Mouse (Mus musculus) kidney, postnatal 4 days (tissue): Measurements from ENCODE around the gene Rfx7.

ENCODE experiments used
- DNase-seq, 2 experiments: peaks; one replicate each; pipeline ENCODE4 v3.0.0; 2021; ENCODE audit warnings: mixed read lengths in 2 of 2

The Rfx7 gene

DNA sequence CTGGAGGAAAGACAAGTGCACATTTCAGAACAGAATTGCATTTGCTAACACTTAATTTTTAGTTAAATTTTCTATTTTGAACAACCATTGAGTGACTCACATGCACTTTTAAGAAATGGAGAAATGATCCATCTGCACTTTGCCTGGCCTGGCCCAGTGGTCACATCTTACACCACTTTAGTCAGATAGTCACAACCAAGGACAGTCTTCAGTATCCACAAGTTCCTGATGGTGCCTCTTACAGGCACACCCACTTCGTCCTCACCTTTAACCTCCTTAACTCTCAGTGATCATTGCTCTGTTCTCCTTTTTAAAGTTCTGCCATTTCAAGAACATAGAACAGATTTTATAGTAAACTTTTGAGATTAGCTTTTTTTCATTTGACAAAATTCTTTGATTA, 26.7 kb downstream of the Rfx7 start:
- DNase-seq: no peak

DNA sequence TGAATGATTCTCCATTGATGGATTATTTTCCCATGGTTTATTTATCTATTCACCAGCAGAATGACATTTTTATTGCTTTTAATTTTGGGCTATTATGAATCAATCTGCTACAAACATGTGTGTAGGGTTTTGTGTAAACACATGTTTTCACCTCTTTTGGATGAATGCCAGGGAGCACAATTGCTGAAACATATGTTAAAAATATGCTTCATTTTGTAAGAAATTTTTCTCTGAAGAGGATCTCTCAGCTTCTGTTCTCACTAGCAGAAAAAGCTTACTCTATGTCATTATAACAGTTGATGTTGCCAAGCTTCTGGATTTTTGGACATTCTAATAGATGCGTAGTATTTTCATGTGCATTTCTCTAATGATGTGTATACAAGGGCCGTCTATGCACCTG, 28.3 kb downstream of the Rfx7 start:
- DNase-seq: no peak

DNA sequence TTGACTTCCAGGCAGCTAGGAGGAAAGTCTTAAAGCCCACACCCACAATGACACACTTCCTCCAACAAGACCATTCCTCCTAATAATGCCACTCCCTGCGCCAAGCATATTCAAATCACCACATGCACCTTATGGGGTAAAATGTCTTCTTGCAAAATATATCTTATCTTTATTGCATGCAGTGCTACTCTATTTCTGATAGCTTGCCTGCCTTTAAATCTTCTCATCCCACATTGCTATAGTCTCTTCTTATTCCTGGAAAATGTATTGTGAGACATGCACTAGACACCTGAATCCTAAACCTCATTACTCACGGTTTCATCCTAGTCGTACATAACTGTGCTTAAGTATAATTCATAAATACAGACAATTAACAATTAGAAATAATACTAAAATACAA, 31.2 kb downstream of the Rfx7 start:
- DNase-seq: no peak

DNA sequence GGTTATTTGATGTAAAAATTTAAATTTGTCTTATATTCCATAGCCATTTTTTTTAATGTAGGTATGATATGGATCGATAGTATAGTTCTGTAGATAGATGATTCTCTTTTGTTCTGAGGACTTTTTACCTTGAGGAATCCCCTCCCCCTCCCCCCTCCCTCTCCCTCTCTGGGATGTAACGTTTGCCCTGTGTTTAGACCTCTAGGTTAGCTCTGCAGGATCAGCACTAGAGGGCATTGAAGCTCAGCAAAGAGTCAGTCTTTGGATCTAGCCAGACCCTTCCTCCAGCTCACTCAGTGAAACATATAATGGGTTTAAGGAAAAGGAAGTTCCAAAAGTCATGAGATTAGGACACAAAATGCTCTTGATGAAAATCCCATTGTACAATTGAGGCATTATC, 35.1 kb downstream of the Rfx7 start:
- no peak for DNase-seq

DNA sequence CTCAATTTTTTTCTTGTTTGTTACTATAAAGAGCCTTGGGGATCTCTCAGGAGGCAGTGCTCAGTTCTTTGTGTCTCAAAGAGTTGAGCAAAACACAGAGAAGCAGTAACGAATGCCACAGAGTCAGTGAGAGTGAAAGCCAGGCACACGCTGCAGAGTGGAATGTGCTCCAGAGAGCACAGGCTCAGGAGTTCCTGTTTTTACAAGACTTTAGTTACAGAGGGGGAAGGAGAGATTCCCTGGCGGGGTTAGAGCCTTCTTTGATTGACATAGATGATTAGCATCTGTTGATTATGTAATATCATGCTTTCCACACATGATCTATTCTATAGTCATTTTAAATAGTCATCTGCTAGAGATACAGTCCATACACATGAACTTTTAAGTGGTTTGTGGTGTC, 48.2 kb downstream of the Rfx7 start:
- peak; percentile 3 for DNase-seq

DNA sequence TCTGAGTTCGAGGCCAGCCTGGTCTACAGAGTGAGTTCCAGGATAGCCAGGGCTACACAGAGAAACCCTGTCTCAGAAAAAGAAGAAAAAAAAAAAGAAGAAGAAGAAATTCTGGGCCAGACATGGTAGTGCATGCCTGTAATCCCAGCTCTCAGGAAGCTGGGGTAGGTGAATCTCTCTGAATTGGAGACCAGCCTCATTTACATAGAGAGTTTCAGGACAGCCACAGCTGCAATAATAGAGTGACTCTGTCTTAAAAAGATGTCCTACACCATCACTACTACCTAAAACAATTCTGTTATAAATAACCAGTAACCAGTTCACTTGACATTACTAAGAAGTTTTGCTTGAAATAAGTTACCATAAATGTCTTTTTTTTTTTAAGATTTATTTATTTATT, 58.8 kb downstream of the Rfx7 start:
- DNase-seq: no peak

DNA sequence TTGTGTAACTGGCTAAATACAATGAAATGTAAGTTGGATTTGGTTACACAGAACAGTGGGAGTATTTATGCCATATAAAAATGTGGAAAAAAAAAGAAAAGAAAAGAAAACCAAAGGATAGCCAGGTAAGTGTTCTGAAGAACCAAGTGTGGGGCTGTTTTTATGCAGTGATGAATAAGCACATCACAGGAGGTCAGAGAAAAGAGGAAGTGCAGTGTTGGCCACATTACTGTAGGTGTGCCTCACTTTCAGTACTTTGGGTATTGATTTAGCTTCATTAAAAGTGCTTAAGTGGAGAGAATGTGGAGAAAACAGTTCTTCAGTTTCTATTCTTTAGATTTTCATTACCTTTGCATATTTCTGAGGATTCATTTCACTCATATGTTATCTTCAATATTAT, 60.0 kb downstream of the Rfx7 start:
- DNase-seq: no peak

DNA sequence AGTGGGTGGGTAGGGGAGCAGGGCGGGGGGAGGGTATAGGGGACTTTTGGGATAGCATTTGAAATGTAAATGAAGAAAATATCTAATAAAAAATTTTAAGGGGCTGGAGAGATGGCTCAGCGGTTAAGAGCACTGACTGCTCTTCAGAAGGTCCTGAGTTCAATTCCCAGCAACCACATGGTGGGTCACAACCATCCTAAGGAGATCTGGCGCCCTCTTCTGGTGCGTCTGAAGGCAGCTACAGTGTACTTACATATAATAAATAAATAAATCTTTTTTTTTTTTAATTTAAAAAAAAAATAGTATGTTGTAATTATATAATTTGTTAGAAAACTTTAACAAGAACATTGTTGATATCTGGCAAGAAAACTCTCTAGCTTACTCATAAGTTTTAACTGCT, 62.6 kb downstream of the Rfx7 start:
- peak; percentile 41 to 45 for DNase-seq

DNA sequence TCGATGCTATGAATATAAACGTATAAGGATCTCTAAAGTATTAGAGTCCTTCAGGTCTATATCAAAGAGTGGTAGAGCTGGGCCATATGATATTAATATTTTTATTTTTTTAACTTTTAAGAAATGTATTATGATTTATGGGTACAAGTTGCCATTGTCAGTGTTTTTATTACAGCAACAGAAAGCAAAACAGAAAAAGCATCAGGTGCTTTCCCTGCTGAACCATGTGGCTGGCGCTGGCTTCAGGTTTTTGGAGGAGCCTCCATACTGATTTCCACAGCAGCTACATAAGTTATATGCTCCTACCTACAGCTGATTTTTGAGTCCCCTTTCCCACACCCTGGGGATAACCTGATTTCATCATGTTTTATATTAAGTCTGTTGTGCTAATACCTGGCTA, 68.1 kb downstream of the Rfx7 start:
- DNase-seq: no peak

DNA sequence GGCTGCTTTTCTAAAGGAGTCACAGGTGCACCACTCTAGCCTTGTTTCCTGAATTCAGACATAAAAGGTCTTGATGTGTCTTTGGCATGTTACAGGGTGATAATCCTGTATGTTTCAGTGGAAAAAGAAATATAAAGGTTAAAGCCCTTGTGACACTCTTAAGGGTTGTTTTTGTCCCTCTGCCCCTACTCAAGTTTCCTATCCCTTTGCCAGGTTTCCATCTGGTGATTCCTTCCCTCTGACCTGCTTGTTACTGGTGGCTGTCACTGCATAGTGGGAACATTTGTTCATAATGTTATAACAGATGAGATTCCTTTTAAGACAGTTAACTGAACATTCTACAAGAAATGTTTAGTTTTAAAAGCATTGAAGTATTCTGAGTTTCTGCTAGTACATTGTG, 77.7 kb downstream of the Rfx7 start:
- no peak for DNase-seq

DNA sequence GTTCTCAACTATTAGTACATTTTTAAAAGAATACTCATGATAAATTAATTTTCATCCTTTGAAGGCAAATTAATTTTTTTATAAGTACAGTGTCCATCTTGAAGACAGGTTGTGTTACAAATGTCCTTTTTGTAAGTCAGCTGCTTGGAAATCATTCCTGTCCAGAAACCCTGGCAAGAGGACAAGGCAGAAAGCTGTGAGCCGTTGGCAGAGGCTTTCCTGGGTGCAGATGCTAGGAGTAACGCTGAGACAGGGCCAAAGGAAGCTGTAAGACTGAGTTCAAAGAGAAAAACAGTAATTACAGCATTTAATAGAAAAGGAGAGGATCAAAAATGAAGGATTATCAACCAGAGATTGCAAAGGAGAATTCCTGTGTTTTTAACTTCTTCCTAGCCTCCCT, 81.8 kb downstream of the Rfx7 start:
- no peak for DNase-seq

DNA sequence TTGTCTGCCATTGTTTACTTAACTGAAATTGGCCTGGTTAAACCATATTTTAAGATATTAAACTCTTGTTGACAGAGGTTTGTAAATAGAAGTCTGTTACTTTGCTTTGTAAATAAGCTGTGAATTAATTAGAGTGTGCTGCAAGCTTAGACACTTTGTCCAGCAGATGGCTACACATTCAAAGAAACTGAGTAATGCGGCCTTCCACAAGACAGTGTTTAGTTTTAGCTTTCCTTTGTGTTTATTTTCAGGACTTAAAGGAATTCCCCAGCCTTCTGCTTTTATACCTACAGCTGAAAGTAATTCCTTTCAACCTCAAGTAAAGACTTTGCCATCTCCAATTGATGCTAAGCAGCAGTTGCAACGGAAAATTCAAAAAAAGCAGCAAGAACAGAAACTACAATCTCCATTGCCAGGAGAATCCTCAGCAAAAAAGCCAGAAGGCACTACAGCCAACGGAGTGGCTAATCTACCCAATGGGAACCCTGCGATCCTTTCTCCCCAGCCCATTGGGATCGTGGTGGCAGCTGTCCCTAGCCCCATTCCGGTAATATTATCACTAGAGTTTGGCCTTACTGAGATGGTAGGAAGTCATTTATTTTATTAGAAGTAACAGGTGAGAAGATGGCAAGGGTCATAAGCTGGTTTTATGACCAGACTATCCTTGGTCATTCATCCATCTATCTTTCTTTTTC, 82.9 kb downstream of the Rfx7 start:
- no peak for DNase-seq

DNA sequence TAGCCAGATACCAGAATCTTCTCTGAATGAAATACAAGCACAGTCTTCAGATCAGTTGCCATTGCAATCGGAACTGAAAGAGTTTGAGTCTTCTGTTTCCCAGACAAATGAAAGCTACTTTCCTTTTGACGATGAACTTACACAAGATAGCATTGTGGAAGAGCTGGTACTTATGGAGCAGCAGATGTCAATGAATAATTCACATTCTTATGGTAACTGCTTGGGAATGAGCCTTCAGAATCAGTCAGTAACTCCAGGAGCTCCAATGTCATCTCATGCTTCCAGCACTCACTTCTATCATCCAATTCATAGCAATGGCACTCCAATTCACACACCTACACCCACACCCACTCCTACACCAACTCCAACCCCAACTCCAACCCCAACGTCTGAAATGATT, 86.0 kb downstream of the Rfx7 start:
- no peak for DNase-seq

DNA sequence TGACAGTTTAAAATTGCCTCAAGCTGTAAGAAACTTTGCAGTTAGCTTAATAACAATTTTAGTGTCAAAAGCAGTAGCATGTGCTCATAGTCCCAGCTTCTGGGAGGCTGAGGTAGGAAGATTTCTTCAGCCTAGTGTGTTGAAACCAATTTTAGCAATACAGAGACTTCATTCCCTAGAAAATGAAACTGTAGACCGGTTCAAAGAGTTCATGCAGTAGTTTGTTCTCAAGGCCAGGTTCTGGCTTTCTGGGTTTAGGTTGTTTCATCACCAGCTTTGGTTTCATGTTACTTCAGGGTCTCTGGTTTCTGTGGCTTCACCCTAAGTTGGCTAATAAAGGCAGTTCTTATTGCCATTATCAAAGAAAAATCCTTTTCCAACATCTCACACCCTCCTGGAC, 91.6 kb downstream of the Rfx7 start:
- no peak for DNase-seq

DNA sequence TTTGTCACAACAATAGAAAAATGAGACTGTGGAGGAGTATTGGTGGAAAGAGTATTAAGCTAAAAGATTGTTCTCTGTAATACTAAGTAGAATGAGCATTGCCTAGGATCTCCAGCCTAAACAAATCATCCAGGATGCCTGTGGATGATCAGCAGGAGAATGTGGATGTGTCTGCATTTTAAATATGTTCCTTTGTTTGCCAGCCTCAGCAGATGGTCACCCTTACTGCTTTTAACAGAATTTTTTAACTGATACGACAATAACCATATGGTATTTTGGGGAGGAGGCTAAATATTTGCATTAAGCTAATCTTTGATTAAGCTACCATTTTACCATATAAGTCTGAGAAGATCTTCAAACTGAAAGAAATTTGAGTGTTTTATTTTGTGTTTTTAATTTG, 95.6 kb downstream of the Rfx7 start:
- DNase-seq: no peak

DNA sequence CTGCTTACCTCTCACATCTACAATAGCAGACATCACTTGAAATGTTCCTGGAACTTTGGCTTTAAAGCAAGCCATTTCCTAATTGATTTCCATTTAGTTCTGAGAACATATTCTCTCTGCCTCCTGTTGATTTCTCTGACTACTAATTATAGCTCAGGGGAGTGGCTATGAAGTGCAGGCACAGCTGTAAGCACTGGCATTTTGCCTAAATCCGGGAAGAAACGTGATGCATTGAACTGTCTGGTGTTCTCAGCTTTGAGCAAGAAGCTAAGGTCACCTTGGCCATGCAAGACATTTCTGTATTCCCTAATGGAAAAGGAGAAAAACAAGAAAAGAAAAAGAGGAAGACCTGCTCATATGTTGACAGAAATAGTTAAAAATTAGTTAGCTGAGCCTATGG, 96.6 kb downstream of the Rfx7 start:
- peak; percentile 36 to 53 for DNase-seq

DNA sequence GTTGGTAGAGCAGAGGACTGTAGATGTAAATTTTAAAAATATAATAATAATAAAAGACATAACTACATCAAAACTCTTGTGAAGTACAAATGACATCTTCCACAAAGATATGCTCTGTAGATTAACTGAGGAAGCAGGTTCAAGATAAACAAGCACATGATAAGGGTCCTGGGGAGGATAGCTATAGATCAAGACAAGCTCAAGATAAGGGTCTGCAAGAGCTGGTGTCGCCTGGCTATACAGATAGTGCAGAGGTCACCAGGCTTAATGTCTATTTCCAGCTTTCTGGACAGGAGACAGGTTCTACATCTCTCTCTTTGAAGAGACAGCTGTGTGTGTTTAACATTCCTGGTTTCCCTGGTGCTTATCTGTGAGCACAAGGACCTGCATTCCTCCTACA, 100.2 kb downstream of the Rfx7 start:
- no peak for DNase-seq

DNA sequence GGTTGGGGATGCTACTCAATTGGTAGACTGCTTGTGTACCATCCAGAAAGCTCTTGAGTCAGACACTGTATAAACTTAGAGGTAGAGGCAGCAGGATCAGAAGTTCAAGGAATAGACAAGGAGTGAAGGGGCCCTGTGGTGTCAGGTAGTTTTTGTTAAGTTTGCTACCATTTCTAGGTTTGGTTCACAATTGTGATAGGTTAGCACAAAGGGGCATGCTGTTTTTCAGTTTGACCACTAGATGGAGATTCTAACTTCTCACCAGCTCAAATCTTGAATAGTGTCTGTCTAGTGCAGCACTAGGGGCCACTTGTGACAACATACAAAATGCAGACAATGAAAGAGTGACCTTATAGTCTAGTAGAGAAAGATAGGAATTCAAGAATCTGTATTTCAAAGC, 103.1 kb downstream of the Rfx7 start:
- DNase-seq: no peak

DNA sequence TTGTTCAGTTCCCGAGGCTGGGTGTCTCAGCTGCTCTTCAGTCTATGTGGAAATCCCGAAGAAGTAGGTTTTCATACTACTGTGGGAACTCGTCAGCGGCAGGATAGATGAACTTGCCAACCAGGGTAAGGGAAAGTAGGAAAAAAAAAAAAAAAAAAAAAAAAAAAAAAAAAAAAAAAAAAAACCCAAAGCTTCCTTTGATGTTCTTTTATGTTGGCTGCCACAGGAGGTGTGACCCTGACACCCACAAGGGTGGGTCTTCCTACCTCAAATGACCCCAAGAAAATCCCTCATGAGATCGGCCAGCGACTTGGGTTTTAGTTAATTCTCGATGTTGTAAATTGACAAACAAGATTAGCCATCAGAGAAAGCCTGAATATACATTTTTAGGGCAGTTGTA, 104.5 kb downstream of the Rfx7 start:
- no peak for DNase-seq

DNA sequence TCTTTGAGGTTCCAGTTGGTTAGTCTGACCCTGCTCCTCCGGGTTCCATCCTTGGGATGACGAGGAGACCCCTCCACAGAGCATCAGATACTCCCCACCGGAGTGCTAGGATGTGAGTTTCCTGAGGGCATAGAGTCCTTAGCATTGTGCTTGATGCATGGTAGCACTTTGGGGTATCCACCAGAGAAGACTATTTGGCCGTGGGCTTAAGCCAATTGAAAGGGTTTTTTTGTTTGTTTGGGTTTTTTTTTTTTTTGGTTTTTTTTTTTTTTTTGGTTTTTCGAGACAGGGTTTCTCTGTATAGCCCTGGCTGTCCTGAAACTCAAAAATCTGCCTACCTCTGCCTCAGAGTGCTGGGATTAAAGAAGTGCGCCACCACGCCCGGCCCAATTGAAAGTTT, 105.2 kb downstream of the Rfx7 start:
- no peak for DNase-seq

DNA sequence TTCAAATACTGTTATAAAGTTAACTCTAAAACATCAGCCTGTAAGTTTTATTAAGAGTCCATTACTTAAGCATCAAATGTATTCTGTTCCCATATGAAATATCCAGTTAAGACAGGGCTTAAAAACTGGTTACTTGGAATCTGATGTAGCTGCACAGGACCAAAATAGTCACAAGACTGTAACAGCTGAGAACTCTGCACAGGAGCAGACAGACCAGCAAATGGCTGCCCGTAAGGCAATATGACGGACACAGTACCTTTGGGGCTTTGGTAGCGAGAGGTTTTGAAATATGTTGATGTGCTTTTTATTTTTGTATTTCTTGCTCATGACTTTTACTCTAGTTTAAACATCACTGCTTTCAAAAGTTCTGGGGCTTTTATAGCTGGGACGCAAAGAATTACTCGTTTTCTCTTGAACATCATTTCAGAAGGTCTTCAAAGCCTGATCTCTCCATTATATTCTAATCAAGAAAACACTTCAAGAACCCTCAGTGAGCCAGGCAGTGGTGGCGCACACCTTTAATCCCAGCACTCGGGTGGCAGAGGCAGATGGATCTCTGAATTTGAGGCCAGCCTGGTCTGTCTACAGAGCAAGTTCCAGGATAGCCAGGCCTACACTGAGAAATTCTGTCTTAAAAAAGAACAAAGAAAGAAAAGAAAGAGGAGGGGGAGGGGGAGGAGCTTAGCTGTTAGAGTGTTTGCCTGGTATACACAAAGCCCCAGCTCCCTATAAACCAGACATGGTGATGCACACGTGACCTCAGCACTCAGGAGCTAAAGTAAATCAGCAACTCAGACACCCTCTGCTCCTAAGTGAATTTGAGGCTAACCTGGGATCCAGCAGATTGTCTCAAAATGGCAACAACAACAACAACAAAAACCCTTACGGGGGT, 107.2 kb downstream of the Rfx7 start:
- no peak for DNase-seq

DNA sequence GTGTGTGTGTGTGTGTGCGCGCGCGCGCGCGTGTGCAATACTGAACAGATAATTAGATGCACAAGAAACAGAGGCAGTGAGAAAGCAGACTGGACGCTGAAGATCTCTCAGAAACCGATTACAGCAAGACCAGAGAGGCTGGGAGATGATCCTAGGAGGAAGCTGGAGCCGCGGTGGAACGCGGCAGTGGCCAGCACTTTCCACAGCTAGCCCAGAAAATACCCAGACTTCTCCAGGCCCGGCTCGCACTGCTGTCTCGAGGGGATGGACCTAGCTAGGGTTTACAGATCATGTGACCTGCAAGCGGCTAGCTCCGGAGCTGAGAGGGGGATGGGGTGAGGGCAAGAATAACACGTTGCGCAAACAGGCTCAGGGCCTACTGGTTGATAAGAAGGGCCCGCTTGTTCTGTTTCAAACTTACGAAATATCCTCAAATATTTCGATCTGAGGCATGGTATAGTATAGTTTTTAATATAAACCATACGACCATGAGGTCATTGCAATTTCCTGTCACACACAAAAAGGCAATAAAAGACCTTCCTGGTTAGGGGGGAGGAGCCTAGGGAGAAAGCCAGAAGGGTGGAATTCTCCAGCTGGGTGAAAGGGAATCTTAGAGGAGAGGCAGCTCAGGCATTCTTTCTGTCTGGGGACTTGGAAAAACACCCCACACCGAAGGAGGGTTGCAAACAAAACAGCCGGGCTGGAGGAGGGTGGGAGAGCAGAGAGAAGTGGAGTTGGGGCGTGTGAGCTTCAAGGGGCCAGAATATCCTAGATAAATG, 108.0 kb downstream of the Rfx7 start:
- DNase-seq: peak; percentile 84 to 93

DNA sequence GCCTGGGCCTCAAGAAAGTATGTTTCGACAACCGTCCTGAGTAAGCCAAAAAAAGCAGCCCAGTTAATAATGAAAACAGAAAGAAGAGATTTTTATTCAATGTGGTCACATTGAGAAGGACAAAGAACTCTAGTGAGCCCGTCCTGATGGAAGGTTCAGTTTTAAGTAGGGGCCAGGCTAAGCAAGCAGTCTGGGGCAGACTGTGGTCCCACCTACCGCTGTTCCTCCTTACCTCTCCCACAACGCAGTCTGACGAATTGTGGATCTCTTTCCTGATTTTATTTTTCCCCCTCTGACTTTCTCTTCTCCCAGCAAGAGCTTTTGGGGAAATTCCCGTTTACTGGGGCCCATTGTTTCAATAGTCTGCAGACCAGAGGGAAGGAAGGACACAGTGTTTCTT, 108.6 kb downstream of the Rfx7 start:
- no peak for DNase-seq
